8 mouse cellular contexts compared by ENCODE assay signal in genomic region chrX:94541918-94542355, GRCm38 (mm10). TPM values are rescaled to one million over a fixed set of nuclear protein-coding genes. Genes with fewer than 3 reads are reported as not detected.
DNase-seq lines count a peak whose midpoint lies in the region; ATAC-seq and TF ChIP-seq lines count a peak whose summit lies in the region.

Maged1 (minus strand) TSS chrX:94542143.

- ATAC-seq in heart, embryonic 11.5 days (replicated peaks; ENCODE audit: insufficient number of reproducible peaks, low FRiP score, low TSS enrichment), result peak; percentile 86
- peak; percentile 96 for ATAC-seq in kidney, embryonic 16.5 days (ENCODE audit: low FRiP score, low TSS enrichment)
- peak; percentile 93 for ATAC-seq in stomach, postnatal 0 days (ENCODE audit: low FRiP score, low TSS enrichment)

- H3K4me1 ChIP-seq in bone marrow macrophage, adult 2 months (ENCODE audit: control insufficient read depth, insufficient read depth, low read length), result peaks cover 10% of the 10 kb centered on the region
- H3K4me1 ChIP-seq in embryonic fibroblast, embryonic 13.5 days (ENCODE audit: control insufficient read depth, insufficient read depth, low read length), result no peaks in the 10 kb centered on the region
- peaks cover 5% of the 10 kb centered on the region for H3K4me1 ChIP-seq in heart, embryonic 11.5 days (ENCODE audit: control insufficient read depth, insufficient read depth, low read length)
- 0 out of 2 replicates have a peak, but pooled peaks cover 3% of the 10 kb centered on the region for H3K4me1 ChIP-seq in kidney, embryonic 16.5 days (ENCODE audit: insufficient read depth, low read length)
- no peaks in the 10 kb centered on the region for H3K4me1 ChIP-seq in stomach, postnatal 0 days (replicated peaks; ENCODE audit: control insufficient read depth, insufficient read depth)

- H3K27ac ChIP-seq in bone marrow macrophage, adult 2 months (ENCODE audit: insufficient read depth, low read depth, low read length), result peak within 1 kb of the TSS; percentile 38; the same call in 1 of the 2 replicates
- peak within 1 kb of the TSS; percentile 87 for H3K27ac ChIP-seq in embryonic fibroblast, embryonic 13.5 days (ENCODE audit: insufficient read depth, low read length)
- H3K27ac ChIP-seq in heart, embryonic 11.5 days (ENCODE audit: low read depth, low read length), result peak within 1 kb of the TSS; percentile 85
- peak within 1 kb of the TSS; percentile 88 for H3K27ac ChIP-seq in kidney, embryonic 16.5 days (ENCODE audit: low read length)
- H3K27ac ChIP-seq in stomach, postnatal 0 days (replicated peaks), result peak within 1 kb of the TSS; percentile 81

- H3K79me2 ChIP-seq in C2C12 (ENCODE audit: control insufficient read depth, insufficient read depth), result peaks cover 28% of the 10 kb centered on the region
- peaks cover 3% of the 10 kb centered on the region for H3K79me2 ChIP-seq in myocyte (ENCODE audit: control insufficient read depth, insufficient read depth)

- peak; percentile 84 for DNase-seq in liver
- peak; percentile 83 for DNase-seq in stomach, postnatal 0 days (ENCODE audit: low spot score)

- 17% methylated on average over 32 of the region's 32 CpGs for WGBS in heart, embryonic 11.5 days (ENCODE audit: insufficient replicate concordance)
- 16% methylated on average over 31 of the region's 32 CpGs for WGBS in kidney, embryonic 16.5 days
- WGBS in stomach, postnatal 0 days, result 21% methylated on average over 27 of the region's 32 CpGs

- peak within 1 kb of the TSS; percentile 84 for H3K9ac ChIP-seq in heart, embryonic 11.5 days (ENCODE audit: low read depth, low read length)
- H3K9ac ChIP-seq in kidney, embryonic 16.5 days (replicated peaks; ENCODE audit: low read length), result peak within 1 kb of the TSS; percentile 82
- H3K9ac ChIP-seq in stomach, postnatal 0 days (ENCODE audit: low read length), result peak within 1 kb of the TSS; percentile 75

- H3ac ChIP-seq in C2C12 (ENCODE audit: control insufficient read depth, insufficient read length, low read depth) (peak within 1 kb of the TSS; percentile 69), myocyte (ENCODE audit: control insufficient read depth, insufficient read length) (peak within 1 kb of the TSS; percentile 14)

- H3K36me3 ChIP-seq in C2C12 (ENCODE audit: control insufficient read depth, insufficient read depth) (peaks cover 24% of the 10 kb centered on the region), myocyte (ENCODE audit: control insufficient read depth, insufficient read depth) (peaks cover 10% of the 10 kb centered on the region)
- H3K36me3 ChIP-seq in heart, embryonic 11.5 days (ENCODE audit: control insufficient read depth, insufficient read depth, low read length), result peaks cover 13% of the 10 kb centered on the region; the same call in 1 of the 2 replicates
- H3K36me3 ChIP-seq in kidney, embryonic 16.5 days (ENCODE audit: insufficient read depth, low read length), result peaks cover 29% of the 10 kb centered on the region; the same call in 1 of the 2 replicates
- no peaks in the 10 kb centered on the region for H3K36me3 ChIP-seq in stomach, postnatal 0 days (ENCODE audit: control insufficient read depth, insufficient read depth, low read length)

- TF ChIP-seq POLR2A in bone marrow macrophage, adult 2 months (IDR thresholded peaks at IDR 0.05; ENCODE audit: borderline replicate concordance, low read depth, low read length), result no peak
- peak; percentile 95 for TF ChIP-seq POLR2A in embryonic fibroblast, embryonic 13.5 days (IDR thresholded peaks at IDR 0.05; ENCODE audit: low read depth, low read length)
- peak; percentile 73 for TF ChIP-seq POLR2A in myocyte (IDR thresholded peaks at IDR 0.05; ENCODE audit: insufficient read length, low read depth)

- TF ChIP-seq EP300 in stomach, postnatal 0 days (optimal IDR thresholded peaks at IDR 0.05), result no peak

- TF ChIP-seq CTCF in C2C12 (IDR thresholded peaks at IDR 0.05; ENCODE audit: control insufficient read depth, insufficient read depth, insufficient read length), result no peak
- TF ChIP-seq CTCF in bone marrow macrophage, adult 2 months (IDR thresholded peaks at IDR 0.05; ENCODE audit: low read depth, low read length), result no peak
- no peak for TF ChIP-seq CTCF in embryonic fibroblast, embryonic 13.5 days (IDR thresholded peaks at IDR 0.05; ENCODE audit: borderline replicate concordance, insufficient read depth, low read length)
- TF ChIP-seq CTCF in stomach, postnatal 0 days (IDR thresholded peaks at IDR 0.05; ENCODE audit: low read depth), result no peak

- H3K4me3 ChIP-seq in C2C12 (ENCODE audit: insufficient read depth, poor library complexity, severe bottlenecking) (peak within 1 kb of the TSS; percentile 48), myocyte (peak within 1 kb of the TSS; percentile 90)
- H3K4me3 ChIP-seq in bone marrow macrophage, adult 2 months (ENCODE audit: insufficient read depth, low read length), result peak within 1 kb of the TSS; percentile 81
- peak within 1 kb of the TSS; percentile 95 for H3K4me3 ChIP-seq in embryonic fibroblast, embryonic 13.5 days (ENCODE audit: insufficient read depth, low read length)
- peak within 1 kb of the TSS; percentile 61 for H3K4me3 ChIP-seq in heart, embryonic 11.5 days (ENCODE audit: low read depth, low read length)
- H3K4me3 ChIP-seq in kidney, embryonic 16.5 days (ENCODE audit: low read length), result peak within 1 kb of the TSS; percentile 62
- H3K4me3 ChIP-seq in stomach, postnatal 0 days (ENCODE audit: low read depth, low read length), result peak within 1 kb of the TSS; percentile 62

- no peaks in the 10 kb centered on the region for H3K79me3 ChIP-seq in C2C12 (ENCODE audit: low read depth)

- H3K9me3 ChIP-seq in heart, embryonic 11.5 days (replicated peaks; ENCODE audit: control insufficient read depth, low read length), result no peaks in the 10 kb centered on the region
- H3K9me3 ChIP-seq in kidney, embryonic 16.5 days (ENCODE audit: low read length), result no peaks in the 10 kb centered on the region
- no peaks in the 10 kb centered on the region for H3K9me3 ChIP-seq in stomach, postnatal 0 days (ENCODE audit: control insufficient read depth, low read length)

- peak within 1 kb of the TSS; percentile 62 for H3K4me2 ChIP-seq in heart, embryonic 11.5 days
- H3K4me2 ChIP-seq in kidney, embryonic 16.5 days (replicated peaks; ENCODE audit: low read depth, low read length), result peak within 1 kb of the TSS; percentile 55
- peak within 1 kb of the TSS; percentile 55 for H3K4me2 ChIP-seq in myocyte (ENCODE audit: low read depth)
- peak within 1 kb of the TSS; percentile 52 for H3K4me2 ChIP-seq in stomach, postnatal 0 days (replicated peaks; ENCODE audit: low read depth)

- H3K27me3 ChIP-seq in C2C12 (ENCODE audit: control insufficient read depth, insufficient read depth, insufficient read length) (no peaks in the 10 kb centered on the region), myocyte (ENCODE audit: control insufficient read depth, insufficient read depth, insufficient read length) (no peaks in the 10 kb centered on the region)
- H3K27me3 ChIP-seq in heart, embryonic 11.5 days (ENCODE audit: control insufficient read depth, insufficient read depth, low read length), result no peaks in the 10 kb centered on the region
- peaks cover 5% of the 10 kb centered on the region; the same call in 1 of the 2 replicates for H3K27me3 ChIP-seq in kidney, embryonic 16.5 days (ENCODE audit: insufficient read depth, low read length)
- H3K27me3 ChIP-seq in stomach, postnatal 0 days (ENCODE audit: control insufficient read depth, insufficient read depth, low read length), result no peaks in the 10 kb centered on the region

TF ChIP-seq in C2C12, 6 proteins besides CTCF, POLR2A, EP300 and RAD21:
- no peak for TF ChIP-seq CEBPB (IDR thresholded peaks at IDR 0.05; ENCODE audit: low read depth)
- peak; percentile 24 for TF ChIP-seq MAX (IDR thresholded peaks at IDR 0.05)

TF ChIP-seq in myocyte, 11 proteins besides CTCF, POLR2A, EP300 and RAD21:
- TF ChIP-seq E2F4 (IDR thresholded peaks at IDR 0.05; ENCODE audit: insufficient read depth) (no peak), SRF (IDR thresholded peaks at IDR 0.05; ENCODE audit: control insufficient read depth, insufficient read length, low read depth) (peak; percentile 74), MYOD1 (IDR thresholded peaks at IDR 0.05; ENCODE audit: control insufficient read depth in 1 of 3, insufficient read length in 2 of 3, low read depth in 2 of 3) (peak in 1 of 3 experiments; percentile 20), TCF12 (IDR thresholded peaks at IDR 0.05; ENCODE audit: insufficient read depth, poor library complexity, severe bottlenecking) (no peak), POLR2AphosphoS2 (IDR thresholded peaks at IDR 0.05; ENCODE audit: insufficient read length, low read depth) (peak; percentile 68), USF1 (IDR thresholded peaks at IDR 0.05; ENCODE audit: low read depth) (no peak)

RNA-seq across cellular contexts. Expression of gene Maged1, which starts in this region (rescaled TPM):
- polyA plus RNA-seq in C2C12 (2012; fragmentation: generic; extraction: Trizol) (235 TPM), myocyte (2012; fragmentation: generic; extraction: Trizol) (361 TPM)
- 45.1 and 52.6 TPM in 2 replicates for polyA plus RNA-seq in bone marrow macrophage, adult 2 months (2012; ENCODE audit: insufficient read depth, insufficient read length, missing spikeins)
- 361 and 412 TPM in 2 replicates for polyA plus RNA-seq in embryonic fibroblast, embryonic 13.5 days (2011; ENCODE audit: insufficient read length, low read depth, missing spikeins)
- polyA plus RNA-seq in heart, embryonic 11.5 days (2014; fragmentation: Nextera tagmentation; extraction: Ambion mirVana), result 516 and 576 TPM in 2 replicates
- polyA plus RNA-seq in kidney, embryonic 16.5 days (2015; fragmentation: Nextera tagmentation; extraction: Ambion mirVana), result 634 and 648 TPM in 2 replicates
- 175 and 179 TPM in 2 replicates for polyA plus RNA-seq in stomach, postnatal 0 days (2015; fragmentation: Nextera tagmentation; extraction: Ambion mirVana)

Comparison
In these comparisons a context has a peak if more than half of its experiments do, and no peak if none do; other contexts are left out.
1. Peak in every context shown above with its lines: DNase-seq, ATAC-seq, H3K4me3 ChIP-seq and H3K27ac ChIP-seq.
2. H3K27ac ChIP-seq: peak in every context shown above with its lines; median percentile 88 in kidney, embryonic 16.5 days; 87 in embryonic fibroblast, embryonic 13.5 days; 85 in heart, embryonic 11.5 days; 81 in stomach, postnatal 0 days; 38 in bone marrow macrophage, adult 2 months.